19 mouse cellular contexts compared by ENCODE assay signal in the genomic region with DNA sequence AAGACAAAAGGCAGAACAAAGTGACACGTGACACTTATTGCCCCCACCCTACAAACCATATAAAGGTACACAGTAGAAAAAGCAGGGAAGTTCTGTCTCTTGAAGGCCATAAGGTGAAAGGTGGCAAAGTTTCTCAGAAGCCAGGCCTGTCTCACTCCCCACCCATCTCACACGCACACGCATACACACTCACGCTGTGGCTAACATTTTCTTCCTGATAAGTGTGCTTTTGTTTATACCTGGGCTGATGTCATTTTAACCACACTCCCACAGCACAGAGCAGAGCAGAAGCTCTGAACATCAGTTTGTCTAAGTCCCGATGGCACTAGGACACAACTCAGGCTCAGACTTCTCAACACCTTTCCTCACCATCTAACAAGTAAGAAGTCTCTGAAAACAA.
DNase-seq lines count a peak whose midpoint lies in the region; ATAC-seq and TF ChIP-seq lines count a peak whose summit lies in the region.
"Had no signal": no experiment of that assay in that cellular context is flagged by ENCODE, and none has a peak within 500 bp of the region (broad histone marks: within the 10 kb centered on the region; RNA-seq: fewer than 3 reads in every experiment).

No protein-coding gene starts in this region.

- H3K4me2 ChIP-seq in liver, embryonic 11.5 days = no peak overlapping the region
- H3K4me2 ChIP-seq in liver, postnatal 0 days (ENCODE audit: low read depth, low read length) = no peak overlapping the region
- H3K4me2 ChIP-seq in liver, embryonic 15.5 days = no peak overlapping the region
- H3K4me2 ChIP-seq in stomach, postnatal 0 days (replicated peaks; ENCODE audit: low read depth) = no peak overlapping the region
- H3K4me2 ChIP-seq: embryonic facial prominence, embryonic 12.5 days; forebrain, embryonic 12.5 days; heart, embryonic 12.5 days; hindbrain, embryonic 14.5 days had no signal

- TF ChIP-seq POLR2A in embryonic fibroblast, embryonic 13.5 days (IDR thresholded peaks at IDR 0.05; ENCODE audit: low read depth, low read length) = no peak

- H3K4me1 ChIP-seq in liver, embryonic 11.5 days (replicated peaks; ENCODE audit: control insufficient read depth, insufficient read depth, low read length) = no peaks in the 10 kb centered on the region; the same call in 1 of the 2 replicates
- H3K4me1 ChIP-seq in liver, postnatal 0 days (ENCODE audit: insufficient read depth) = peaks cover 5% of the 10 kb centered on the region
- peaks cover 17% of the 10 kb centered on the region for H3K4me1 ChIP-seq in embryonic fibroblast, embryonic 13.5 days (ENCODE audit: control insufficient read depth, insufficient read depth, low read length)
- peaks cover 23% of the 10 kb centered on the region for H3K4me1 ChIP-seq in liver, embryonic 15.5 days (replicated peaks)
- no peaks in the 10 kb centered on the region for H3K4me1 ChIP-seq in stomach, postnatal 0 days (replicated peaks; ENCODE audit: control insufficient read depth, insufficient read depth)

- no peaks in the 10 kb centered on the region for H3K36me3 ChIP-seq in liver, embryonic 11.5 days (ENCODE audit: control insufficient read depth, insufficient read depth, low read length)
- H3K36me3 ChIP-seq in liver, postnatal 0 days (replicated peaks; ENCODE audit: insufficient read depth, low read length) = 0 out of 2 replicates have a peak, but pooled peaks cover 6% of the 10 kb centered on the region
- H3K36me3 ChIP-seq in liver, embryonic 15.5 days (replicated peaks) = no peaks in the 10 kb centered on the region
- no peaks in the 10 kb centered on the region for H3K36me3 ChIP-seq in stomach, postnatal 0 days (ENCODE audit: control insufficient read depth, insufficient read depth, low read length)
- H3K36me3 ChIP-seq: heart, embryonic 12.5 days had no signal

- no peak overlapping the region for H3K9ac ChIP-seq in liver, embryonic 11.5 days (ENCODE audit: low read depth, low read length)
- no peak overlapping the region for H3K9ac ChIP-seq in liver, postnatal 0 days (replicated peaks)
- H3K9ac ChIP-seq in liver, embryonic 15.5 days = no peak overlapping the region
- H3K9ac ChIP-seq in stomach, postnatal 0 days (ENCODE audit: low read length) = no peak overlapping the region
- H3K9ac ChIP-seq: embryonic facial prominence, embryonic 12.5 days; forebrain, embryonic 12.5 days; heart, embryonic 12.5 days; hindbrain, embryonic 14.5 days had no signal

- TF ChIP-seq CTCF in liver, postnatal 0 days (IDR thresholded peaks at IDR 0.05; ENCODE audit: low read depth) = no peak
- TF ChIP-seq CTCF in embryonic fibroblast, embryonic 13.5 days (IDR thresholded peaks at IDR 0.05; ENCODE audit: borderline replicate concordance, insufficient read depth, low read length) = no peak
- TF ChIP-seq CTCF in stomach, postnatal 0 days (IDR thresholded peaks at IDR 0.05; ENCODE audit: low read depth) = no peak

- TF ChIP-seq EP300 in liver, postnatal 0 days (IDR thresholded peaks at IDR 0.05; ENCODE audit: low read depth) = no peak
- TF ChIP-seq EP300 in stomach, postnatal 0 days (optimal IDR thresholded peaks at IDR 0.05) = no peak

- H3K9me3 ChIP-seq in liver, embryonic 11.5 days (ENCODE audit: control insufficient read depth, low read length) = no peaks in the 10 kb centered on the region
- H3K9me3 ChIP-seq in liver, postnatal 0 days (ENCODE audit: low read length) = no peaks in the 10 kb centered on the region
- no peaks in the 10 kb centered on the region for H3K9me3 ChIP-seq in liver, embryonic 15.5 days (replicated peaks)
- H3K9me3 ChIP-seq in stomach, postnatal 0 days (ENCODE audit: control insufficient read depth, low read length) = no peaks in the 10 kb centered on the region
- H3K9me3 ChIP-seq: embryonic facial prominence, embryonic 12.5 days; forebrain, embryonic 12.5 days; G1E; heart, embryonic 12.5 days; hindbrain, embryonic 10.5 days had no signal

- H3K27ac ChIP-seq in liver, embryonic 11.5 days (ENCODE audit: low read depth, low read length) = no peak overlapping the region
- no peak overlapping the region for H3K27ac ChIP-seq in liver, postnatal 0 days (ENCODE audit: low read depth)
- H3K27ac ChIP-seq in embryonic fibroblast, embryonic 13.5 days (ENCODE audit: insufficient read depth, low read length) = peak overlapping the region; percentile 34; the same call in 1 of the 2 replicates
- no peak overlapping the region for H3K27ac ChIP-seq in liver, embryonic 15.5 days (replicated peaks)
- no peak overlapping the region for H3K27ac ChIP-seq in stomach, postnatal 0 days (replicated peaks)
- H3K27ac ChIP-seq: embryonic facial prominence, embryonic 12.5 days; forebrain, embryonic 12.5 days; heart, adult 2 months; hindbrain, embryonic 10.5 days; hindbrain, embryonic 14.5 days had no signal

- no peak for DNase-seq in liver, embryonic 11.5 days (ENCODE audit: low spot score)
- DNase-seq in liver, postnatal 0 days = no peak
- DNase-seq in stomach, postnatal 0 days (ENCODE audit: low spot score) = no peak
- DNase-seq in left cerebral cortex, adult 11 months (ENCODE audit: low spot score) = no peak
- no peak for DNase-seq in right cerebral cortex, postnatal 14 days
- DNase-seq: cerebellum, adult 11 months; cerebellum, adult 9-10 months; cerebellum, postnatal 25 days; gastrocnemius, postnatal 10 days; heart, adult 2 months had no signal

- H3K4me3 ChIP-seq in liver, embryonic 11.5 days (ENCODE audit: low read depth, low read length) = no peak overlapping the region
- no peak overlapping the region for H3K4me3 ChIP-seq in liver, postnatal 0 days (ENCODE audit: low read depth, low read length)
- H3K4me3 ChIP-seq in embryonic fibroblast, embryonic 13.5 days (ENCODE audit: insufficient read depth, low read length) = no peak overlapping the region
- no peak overlapping the region for H3K4me3 ChIP-seq in liver, embryonic 15.5 days (replicated peaks)
- H3K4me3 ChIP-seq in stomach, postnatal 0 days (ENCODE audit: low read depth, low read length) = no peak overlapping the region
- H3K4me3 ChIP-seq: embryonic facial prominence, embryonic 12.5 days; forebrain, embryonic 12.5 days; heart, adult 2 months; heart, embryonic 12.5 days; hindbrain, embryonic 10.5 days had no signal

- ATAC-seq in liver, embryonic 11.5 days (replicated peaks; ENCODE audit: low FRiP score) = peak; percentile 29; the same call in 1 of the 2 replicates
- ATAC-seq in liver, postnatal 0 days = no peak
- peak; percentile 31; the same call in 1 of the 2 replicates for ATAC-seq in liver, embryonic 15.5 days (ENCODE audit: insufficient read depth)
- peak; percentile 82 for ATAC-seq in stomach, postnatal 0 days (ENCODE audit: low FRiP score, low TSS enrichment)
- ATAC-seq: forebrain, embryonic 16.5 days had no signal

- H3K27me3 ChIP-seq in liver, embryonic 11.5 days (replicated peaks; ENCODE audit: control insufficient read depth, insufficient read depth, low read length) = no peaks in the 10 kb centered on the region
- H3K27me3 ChIP-seq in liver, postnatal 0 days (ENCODE audit: insufficient read depth, low read length) = no peaks in the 10 kb centered on the region
- H3K27me3 ChIP-seq in liver, embryonic 15.5 days = no peaks in the 10 kb centered on the region
- no peaks in the 10 kb centered on the region for H3K27me3 ChIP-seq in stomach, postnatal 0 days (ENCODE audit: control insufficient read depth, insufficient read depth, low read length)
- H3K27me3 ChIP-seq: embryonic facial prominence, embryonic 12.5 days; forebrain, embryonic 12.5 days; heart, embryonic 12.5 days had no signal

- WGBS in liver, embryonic 11.5 days = 65% methylated on average over 5 of the region's 5 CpGs
- WGBS in liver, postnatal 0 days (ENCODE audit: insufficient replicate concordance) = 68% methylated on average over 5 of the region's 5 CpGs
- WGBS in liver, embryonic 15.5 days (ENCODE audit: insufficient replicate concordance) = 43% methylated on average over 5 of the region's 5 CpGs
- 57% methylated on average over 5 of the region's 5 CpGs for WGBS in stomach, postnatal 0 days
